Mouse (Mus musculus): ENCODE results near the gene Cdkn2d. TPM values are rescaled to one million over a fixed set of nuclear protein-coding genes. Genes with fewer than 3 reads are reported as not detected.

Gene Cdkn2d
- polyA plus RNA-seq, 2 experiments, result 43.2 to 51.1 TPM

DNA sequence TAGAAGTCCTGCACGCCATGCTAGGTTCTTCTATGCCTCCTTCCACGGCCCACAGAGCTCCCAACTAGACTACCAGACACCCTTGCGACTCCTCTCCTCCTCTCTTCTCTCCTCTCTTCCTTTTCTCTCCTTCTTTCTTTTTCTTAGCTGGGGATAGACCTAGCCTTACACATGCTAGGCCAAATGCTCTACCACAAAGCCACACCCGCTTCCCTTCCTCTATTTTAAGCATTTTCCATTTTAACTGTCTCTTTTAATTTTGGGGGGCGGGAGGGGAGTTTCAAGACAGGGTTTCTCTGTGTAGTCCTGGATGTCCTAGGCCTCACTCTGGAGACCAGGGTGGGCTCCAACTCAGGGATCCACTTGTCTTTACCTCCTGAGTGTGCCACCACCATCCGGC is 27.6 kb upstream of the Cdkn2d start:
- H3K36me3 ChIP-seq (ENCODE audit: control insufficient read depth, insufficient read depth, low read length), result no peaks in the 10 kb centered on the region
- no peaks in the 10 kb centered on the region for H3K9me3 ChIP-seq (ENCODE audit: control insufficient read depth, low read length)
- no peak overlapping the region for H3K27ac ChIP-seq (replicated peaks; ENCODE audit: low read depth, low read length)
- H3K4me1 ChIP-seq (ENCODE audit: control insufficient read depth, insufficient read depth, low read length), result peaks cover 15% of the 10 kb centered on the region
- H3K4me2 ChIP-seq (replicated peaks; ENCODE audit: low read depth, low read length, severe bottlenecking), result no peak overlapping the region
- DNase-seq (ENCODE audit: low spot score) (no peak), ATAC-seq (ENCODE audit: low FRiP score, low read depth) (no peak)
- WGBS, result 92% methylated on average over 6 of the region's 6 CpGs
- H3K4me3 ChIP-seq (replicated peaks; ENCODE audit: low read length), result no peak overlapping the region
- no peak for TF ChIP-seq POLR2A (IDR thresholded peaks at IDR 0.05; ENCODE audit: borderline replicate concordance, extremely low read depth, insufficient read depth, insufficient read length)
- no peak overlapping the region for H3K9ac ChIP-seq (ENCODE audit: low read depth, low read length, severe bottlenecking)
- H3K27me3 ChIP-seq (ENCODE audit: control insufficient read depth, insufficient read depth, low read length), result no peaks in the 10 kb centered on the region

DNA sequence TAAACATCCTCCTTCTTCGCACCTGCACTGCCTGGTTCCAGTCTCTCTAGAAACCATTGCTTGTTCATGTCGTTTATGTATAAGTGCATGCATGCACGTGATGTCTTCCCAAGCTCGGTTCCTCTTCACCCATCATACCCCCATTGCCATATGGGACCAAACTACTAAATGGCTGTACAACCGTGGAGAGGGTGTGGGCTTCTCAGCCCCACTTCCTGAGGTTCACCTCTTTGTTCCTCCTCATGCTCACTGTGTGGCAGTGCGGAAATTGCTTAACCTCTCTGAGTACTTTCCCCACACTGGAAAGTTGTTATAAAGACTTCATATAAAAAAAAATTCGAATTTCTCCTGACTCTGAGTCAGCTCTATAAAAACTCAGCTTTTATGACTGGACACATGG is 25.5 kb upstream of the Cdkn2d start:
- no peaks in the 10 kb centered on the region for H3K9me3 ChIP-seq (ENCODE audit: control insufficient read depth, low read length)
- TF ChIP-seq POLR2A (IDR thresholded peaks at IDR 0.05; ENCODE audit: borderline replicate concordance, extremely low read depth, insufficient read depth, insufficient read length), result no peak
- DNase-seq (ENCODE audit: low spot score) (no peak), ATAC-seq (ENCODE audit: low FRiP score, low read depth) (no peak)
- no peak overlapping the region for H3K4me2 ChIP-seq (replicated peaks; ENCODE audit: low read depth, low read length, severe bottlenecking)
- H3K9ac ChIP-seq (ENCODE audit: low read depth, low read length, severe bottlenecking), result no peak overlapping the region
- H3K4me3 ChIP-seq (replicated peaks; ENCODE audit: low read length), result no peak overlapping the region
- H3K36me3 ChIP-seq (ENCODE audit: control insufficient read depth, insufficient read depth, low read length), result no peaks in the 10 kb centered on the region
- H3K4me1 ChIP-seq (ENCODE audit: control insufficient read depth, insufficient read depth, low read length), result peaks cover 6% of the 10 kb centered on the region
- peaks cover 11% of the 10 kb centered on the region for H3K27me3 ChIP-seq (ENCODE audit: control insufficient read depth, insufficient read depth, low read length)
- 68% methylated on average over 7 of the region's 7 CpGs for whole genome bisulfite sequencing
- H3K27ac ChIP-seq (replicated peaks; ENCODE audit: low read depth, low read length), result no peak overlapping the region

GRCm38 (mm10) chr9:21315421-21315820 is 24.2 kb upstream of the Cdkn2d start:
- peaks cover 17% of the 10 kb centered on the region for H3K27me3 ChIP-seq (ENCODE audit: control insufficient read depth, insufficient read depth, low read length)
- H3K36me3 ChIP-seq (ENCODE audit: control insufficient read depth, insufficient read depth, low read length), result no peaks in the 10 kb centered on the region
- H3K9ac ChIP-seq (ENCODE audit: low read depth, low read length, severe bottlenecking), result no peak overlapping the region
- DNase-seq (ENCODE audit: low spot score) (peak; percentile 15), ATAC-seq (ENCODE audit: low FRiP score, low read depth) (no peak)
- no peaks in the 10 kb centered on the region for H3K9me3 ChIP-seq (ENCODE audit: control insufficient read depth, low read length)
- WGBS, result 61% methylated on average over 5 of the region's 5 CpGs
- H3K4me2 ChIP-seq (replicated peaks; ENCODE audit: low read depth, low read length, severe bottlenecking), result no peak overlapping the region
- no peak for TF ChIP-seq POLR2A (IDR thresholded peaks at IDR 0.05; ENCODE audit: borderline replicate concordance, extremely low read depth, insufficient read depth, insufficient read length)
- no peaks in the 10 kb centered on the region for H3K4me1 ChIP-seq (ENCODE audit: control insufficient read depth, insufficient read depth, low read length)
- H3K4me3 ChIP-seq (replicated peaks; ENCODE audit: low read length), result no peak overlapping the region
- no peak overlapping the region for H3K27ac ChIP-seq (replicated peaks; ENCODE audit: low read depth, low read length)

DNA sequence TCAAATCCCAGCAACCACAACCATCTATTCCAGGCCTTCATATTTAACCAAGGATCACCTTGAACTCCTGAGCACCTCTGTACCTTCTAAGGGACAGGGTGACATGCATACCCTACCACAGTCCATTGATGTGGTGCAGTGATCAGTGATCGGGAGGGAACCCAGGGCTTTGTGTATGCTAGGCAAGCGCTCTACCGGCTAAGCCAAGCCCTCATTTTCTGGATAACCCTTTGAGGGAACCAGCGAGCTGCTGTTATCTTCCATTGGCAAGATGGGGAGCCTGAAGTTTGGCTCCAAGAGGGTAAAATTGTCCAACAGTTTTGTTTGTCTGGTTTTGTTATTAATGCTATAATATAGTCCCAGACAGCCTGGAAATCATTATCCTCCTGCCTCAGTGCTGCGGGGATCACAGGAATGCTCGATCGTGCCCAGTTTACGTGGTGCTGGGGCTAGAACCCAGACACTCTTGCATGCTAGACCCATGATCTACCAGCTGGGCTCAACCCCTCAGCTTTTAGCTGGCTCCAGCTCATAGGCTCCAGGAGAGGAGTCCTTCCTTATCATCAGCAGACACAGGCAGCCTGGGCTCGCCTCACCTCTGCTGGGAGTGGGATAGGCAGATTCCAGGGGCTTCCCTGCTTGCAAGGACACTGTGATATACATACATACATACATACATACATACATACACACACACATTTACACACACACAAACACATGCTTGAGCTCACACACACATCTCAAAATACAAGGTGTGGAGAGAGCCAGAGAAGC is 23.3 kb upstream of the Cdkn2d start:
- DNase-seq (ENCODE audit: low spot score), result no peak
- Histone ChIP-seq H3K4me2 (replicated peaks; ENCODE audit: low read depth, low read length, severe bottlenecking) (no peak overlapping the region), H3K9ac (ENCODE audit: low read depth, low read length, severe bottlenecking) (no peak overlapping the region), H3K36me3 (ENCODE audit: control insufficient read depth, insufficient read depth, low read length) (no peaks in the 10 kb centered on the region), H3K9me3 (ENCODE audit: control insufficient read depth, low read length) (no peaks in the 10 kb centered on the region), H3K27me3 (ENCODE audit: control insufficient read depth, insufficient read depth, low read length) (peaks cover 17% of the 10 kb centered on the region), H3K4me1 (ENCODE audit: control insufficient read depth, insufficient read depth, low read length) (no peaks in the 10 kb centered on the region), H3K4me3 (replicated peaks; ENCODE audit: low read length) (no peak overlapping the region), H3K27ac (replicated peaks; ENCODE audit: low read depth, low read length) (0 out of 2 replicates have a peak overlapping the region, but pooled peaks have one; percentile 13)
- TF ChIP-seq POLR2A (IDR thresholded peaks at IDR 0.05; ENCODE audit: borderline replicate concordance, extremely low read depth, insufficient read depth, insufficient read length), result no peak
- WGBS, result 75% methylated on average over 9 of the region's 9 CpGs
- no peak for ATAC-seq (ENCODE audit: low FRiP score, low read depth)

DNA sequence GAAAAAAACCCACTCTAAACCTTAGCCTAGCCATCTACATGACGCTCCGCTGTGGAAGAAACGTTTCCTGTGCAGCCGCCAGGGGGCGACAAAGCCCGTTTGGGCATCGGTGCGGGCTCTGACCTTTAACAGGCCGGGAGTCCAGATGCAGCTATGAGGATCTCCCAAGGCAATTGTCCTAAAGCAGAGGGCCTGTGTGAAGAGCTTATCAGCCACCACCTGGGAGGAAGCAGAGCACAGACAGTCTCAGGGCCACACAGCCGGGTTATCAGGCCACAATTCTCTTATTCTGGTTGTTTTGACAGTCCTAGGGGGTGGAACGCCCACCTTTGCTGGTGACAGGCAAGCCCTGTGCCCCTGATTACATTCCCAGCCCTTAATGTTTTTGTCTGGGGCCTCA is 22.2 kb upstream of the Cdkn2d start:
- H3K27ac ChIP-seq (replicated peaks; ENCODE audit: low read depth, low read length), result no peak overlapping the region
- WGBS, result 8% methylated on average over 11 of the region's 11 CpGs
- DNase-seq (ENCODE audit: low spot score) (peak; percentile 73), ATAC-seq (ENCODE audit: low FRiP score, low read depth) (peak; percentile 83)
- no peak overlapping the region for H3K4me3 ChIP-seq (replicated peaks; ENCODE audit: low read length)
- H3K36me3 ChIP-seq (ENCODE audit: control insufficient read depth, insufficient read depth, low read length), result no peaks in the 10 kb centered on the region
- H3K9ac ChIP-seq (ENCODE audit: low read depth, low read length, severe bottlenecking), result no peak overlapping the region
- TF ChIP-seq POLR2A (IDR thresholded peaks at IDR 0.05; ENCODE audit: borderline replicate concordance, extremely low read depth, insufficient read depth, insufficient read length), result no peak
- H3K27me3 ChIP-seq (ENCODE audit: control insufficient read depth, insufficient read depth, low read length), result peaks cover 17% of the 10 kb centered on the region
- no peak overlapping the region for H3K4me2 ChIP-seq (replicated peaks; ENCODE audit: low read depth, low read length, severe bottlenecking)
- no peaks in the 10 kb centered on the region for H3K4me1 ChIP-seq (ENCODE audit: control insufficient read depth, insufficient read depth, low read length)
- H3K9me3 ChIP-seq (ENCODE audit: control insufficient read depth, low read length), result no peaks in the 10 kb centered on the region
